In genomic region chr4:101674790-101675189, GRCm38 (mm10) we compare ENCODE assay signal across 24 mouse cellular contexts. TPM values are rescaled to one million over a fixed set of nuclear protein-coding genes. Genes with fewer than 3 reads are reported as not detected.
A peak's percentile ranks its signal among the peaks of the same experiment; 100 is the strongest.
DNase-seq lines count a peak whose midpoint lies in the region; ATAC-seq and TF ChIP-seq lines count a peak whose summit lies in the region.
"Had no signal": no experiment of that assay in that cellular context is flagged by ENCODE, and none has a peak within 500 bp of the region (broad histone marks: within the 10 kb centered on the region; RNA-seq: fewer than 3 reads in every experiment).

No protein-coding gene starts in this region.

- DNase-seq in kidney, adult 2 months: no peak
- DNase-seq in kidney, adult 9 months: no peak
- DNase-seq in liver, embryonic 14.5 days (ENCODE audit: low read depth in 3 of 3, low spot score in 3 of 3): peak in 1 of 3 experiments; percentile 23
- DNase-seq in stomach, postnatal 0 days (ENCODE audit: low spot score): peak; percentile 67
- no peak for DNase-seq in lung, postnatal 36 days
- DNase-seq in thymus, postnatal 25 days: no peak
- DNase-seq: adrenal gland, postnatal 36 days; cerebellum, adult 18-20 months; cerebellum, postnatal 14 days; forebrain, postnatal 0 days; gastrocnemius, postnatal 10 days; heart, postnatal 36 days; kidney, adult 18-20 months; kidney, postnatal 14 days; lung, adult 2 months; lung, postnatal 10 days; midbrain, embryonic 14.5 days had no signal

- TF ChIP-seq POLR2A in kidney, adult 2 months (IDR thresholded peaks at IDR 0.05; ENCODE audit: low read depth, low read length): no peak

- peak; percentile 72 for ATAC-seq in intestine, embryonic 15.5 days
- peak; percentile 62 for ATAC-seq in liver, embryonic 14.5 days (ENCODE audit: insufficient read depth)
- peak; percentile 98 for ATAC-seq in stomach, postnatal 0 days (ENCODE audit: low FRiP score, low TSS enrichment)
- ATAC-seq: forebrain, postnatal 0 days; Patski had no signal

- 39% methylated on average over 5 of the region's 5 CpGs for WGBS in kidney, adult 2 months
- WGBS in intestine, embryonic 15.5 days: 49% methylated on average over 5 of the region's 5 CpGs
- WGBS in liver, embryonic 14.5 days (ENCODE audit: insufficient replicate concordance): 40% methylated on average over 5 of the region's 5 CpGs
- 55% methylated on average over 5 of the region's 5 CpGs for WGBS in stomach, postnatal 0 days

- 0 out of 2 replicates have a peak, but pooled peaks cover 3% of the 10 kb centered on the region for H3K4me1 ChIP-seq in kidney, adult 2 months (ENCODE audit: control insufficient read depth, insufficient read depth, low read length)
- H3K4me1 ChIP-seq in intestine, embryonic 15.5 days (replicated peaks): no peaks in the 10 kb centered on the region
- no peaks in the 10 kb centered on the region; a peak in 1 of 4 replicates for H3K4me1 ChIP-seq in liver, embryonic 14.5 days (replicated peaks; ENCODE audit: control insufficient read depth in 2 of 2, insufficient read depth in 2 of 2, low read length in 1 of 2)
- H3K4me1 ChIP-seq in stomach, postnatal 0 days (replicated peaks; ENCODE audit: control insufficient read depth, insufficient read depth): no peaks in the 10 kb centered on the region
- H3K4me1 ChIP-seq: embryonic facial prominence, embryonic 10.5 days; embryonic facial prominence, embryonic 15.5 days; forebrain, embryonic 12.5 days; hindbrain, embryonic 12.5 days; limb, embryonic 12.5 days had no signal

- no peak overlapping the region for H3K4me2 ChIP-seq in intestine, embryonic 15.5 days (replicated peaks)
- H3K4me2 ChIP-seq in liver, embryonic 14.5 days (ENCODE audit: low read depth): no peak overlapping the region
- H3K4me2 ChIP-seq in stomach, postnatal 0 days (replicated peaks; ENCODE audit: low read depth): no peak overlapping the region
- H3K4me2 ChIP-seq: embryonic facial prominence, embryonic 15.5 days; forebrain, embryonic 12.5 days; hindbrain, embryonic 12.5 days; limb, embryonic 12.5 days had no signal

- H3K27ac ChIP-seq in kidney, adult 2 months (ENCODE audit: insufficient read depth, low read depth, low read length): peak overlapping the region; percentile 56; the same call in 1 of the 2 replicates
- no peak overlapping the region for H3K27ac ChIP-seq in intestine, embryonic 15.5 days
- no peak overlapping the region for H3K27ac ChIP-seq in liver, embryonic 14.5 days
- H3K27ac ChIP-seq in stomach, postnatal 0 days (replicated peaks): peak overlapping the region; percentile 50
- H3K27ac ChIP-seq: embryonic facial prominence, embryonic 10.5 days; embryonic facial prominence, embryonic 15.5 days; forebrain, embryonic 12.5 days; hindbrain, embryonic 12.5 days; limb, embryonic 12.5 days had no signal

- no peaks in the 10 kb centered on the region for H3K9me3 ChIP-seq in intestine, embryonic 15.5 days
- no peaks in the 10 kb centered on the region for H3K9me3 ChIP-seq in liver, embryonic 14.5 days (ENCODE audit: control insufficient read depth, low read length)
- H3K9me3 ChIP-seq in stomach, postnatal 0 days (ENCODE audit: control insufficient read depth, low read length): no peaks in the 10 kb centered on the region
- H3K9me3 ChIP-seq: embryonic facial prominence, embryonic 10.5 days; embryonic facial prominence, embryonic 15.5 days; forebrain, embryonic 12.5 days; hindbrain, embryonic 12.5 days; limb, embryonic 12.5 days had no signal

- no peak for TF ChIP-seq CTCF in kidney, adult 2 months (conservative IDR thresholded peaks at IDR 0.05; ENCODE audit: insufficient read depth, insufficient read length, low read depth, low read length)
- no peak for TF ChIP-seq CTCF in liver, embryonic 14.5 days (IDR thresholded peaks at IDR 0.05; ENCODE audit: low read depth)
- no peak for TF ChIP-seq CTCF in stomach, postnatal 0 days (IDR thresholded peaks at IDR 0.05; ENCODE audit: low read depth)

- TF ChIP-seq EP300 in liver, embryonic 14.5 days (IDR thresholded peaks at IDR 0.05; ENCODE audit: low read depth): no peak
- TF ChIP-seq EP300 in stomach, postnatal 0 days (optimal IDR thresholded peaks at IDR 0.05): no peak

- no peaks in the 10 kb centered on the region for H3K36me3 ChIP-seq in kidney, adult 2 months (ENCODE audit: control insufficient read depth, insufficient read depth, low read length)
- no peaks in the 10 kb centered on the region for H3K36me3 ChIP-seq in intestine, embryonic 15.5 days
- H3K36me3 ChIP-seq in liver, embryonic 14.5 days (replicated peaks; ENCODE audit: control insufficient read depth, insufficient read depth, low read depth): no peaks in the 10 kb centered on the region
- H3K36me3 ChIP-seq in stomach, postnatal 0 days (ENCODE audit: control insufficient read depth, insufficient read depth, low read length): no peaks in the 10 kb centered on the region
- H3K36me3 ChIP-seq: embryonic facial prominence, embryonic 10.5 days; embryonic facial prominence, embryonic 15.5 days; forebrain, embryonic 12.5 days; hindbrain, embryonic 12.5 days; limb, embryonic 12.5 days had no signal

- no peak overlapping the region for H3K9ac ChIP-seq in intestine, embryonic 15.5 days
- H3K9ac ChIP-seq in liver, embryonic 14.5 days (replicated peaks): no peak overlapping the region
- H3K9ac ChIP-seq in stomach, postnatal 0 days (ENCODE audit: low read length): no peak overlapping the region
- H3K9ac ChIP-seq: embryonic facial prominence, embryonic 15.5 days; forebrain, embryonic 12.5 days; forebrain, postnatal 0 days; hindbrain, embryonic 12.5 days; limb, embryonic 12.5 days had no signal

- no peak overlapping the region for H3K4me3 ChIP-seq in kidney, adult 2 months (ENCODE audit: insufficient read depth, low read depth, low read length)
- no peak overlapping the region for H3K4me3 ChIP-seq in intestine, embryonic 15.5 days (replicated peaks)
- no peak overlapping the region for H3K4me3 ChIP-seq in liver, embryonic 14.5 days (ENCODE audit: insufficient read depth in 1 of 2, low read depth in 2 of 2, low read length in 2 of 2)
- H3K4me3 ChIP-seq in stomach, postnatal 0 days (ENCODE audit: low read depth, low read length): no peak overlapping the region
- H3K4me3 ChIP-seq: embryonic facial prominence, embryonic 10.5 days; embryonic facial prominence, embryonic 15.5 days; forebrain, embryonic 12.5 days; hindbrain, embryonic 12.5 days; limb, embryonic 12.5 days had no signal

- no peaks in the 10 kb centered on the region for H3K27me3 ChIP-seq in kidney, adult 2 months (replicated peaks; ENCODE audit: control insufficient read depth, insufficient read depth, low read length)
- no peaks in the 10 kb centered on the region for H3K27me3 ChIP-seq in intestine, embryonic 15.5 days (replicated peaks)
- no peaks in the 10 kb centered on the region for H3K27me3 ChIP-seq in liver, embryonic 14.5 days (ENCODE audit: control insufficient read depth, insufficient read depth, low read length)
- H3K27me3 ChIP-seq in stomach, postnatal 0 days (ENCODE audit: control insufficient read depth, insufficient read depth, low read length): no peaks in the 10 kb centered on the region
- H3K27me3 ChIP-seq: embryonic facial prominence, embryonic 15.5 days; forebrain, embryonic 12.5 days; hindbrain, embryonic 12.5 days; limb, embryonic 12.5 days; Patski had no signal

RNA-seq across cellular contexts. Expression of gene Leprot, which starts 27.3 kb away (rescaled TPM):
- polyA plus RNA-seq in kidney, adult 2 months (2012; rRNA removed): 61.8 and 71.7 TPM in 2 replicates
- 96.3 and 97.1 TPM in 2 replicates for polyA plus RNA-seq in intestine, embryonic 15.5 days (2015; fragmentation: Nextera tagmentation; extraction: Ambion mirVana)
- polyA plus RNA-seq in liver, embryonic 14.5 days (2012; rRNA removed): 35.5 and 43.7 TPM in 2 replicates
- polyA plus RNA-seq in liver, embryonic 14.5 days (2014; fragmentation: Nextera tagmentation; extraction: Ambion mirVana): 51.1 and 55.6 TPM in 2 replicates
- 87.9 and 89.5 TPM in 2 replicates for polyA plus RNA-seq in stomach, postnatal 0 days (2015; fragmentation: Nextera tagmentation; extraction: Ambion mirVana)

RNA-seq across cellular contexts. Expression of gene Lepr, which starts 42.4 kb away (rescaled TPM):
- polyA plus RNA-seq in kidney, adult 2 months (2012; rRNA removed): 3.5 and 5.3 TPM in 2 replicates
- 1.0 and 1.3 TPM in 2 replicates for polyA plus RNA-seq in intestine, embryonic 15.5 days (2015; fragmentation: Nextera tagmentation; extraction: Ambion mirVana)
- polyA plus RNA-seq in liver, embryonic 14.5 days (2012; rRNA removed): 0.22 and 0.31 TPM in 2 replicates
- polyA plus RNA-seq in liver, embryonic 14.5 days (2014; fragmentation: Nextera tagmentation; extraction: Ambion mirVana): 0.57 and 0.97 TPM in 2 replicates
- 4.5 and 4.9 TPM in 2 replicates for polyA plus RNA-seq in stomach, postnatal 0 days (2015; fragmentation: Nextera tagmentation; extraction: Ambion mirVana)

Comparison
In these comparisons a context has a peak if more than half of its experiments do, and no peak if none do; other contexts are left out.
1. H3K27ac ChIP-seq: peak in kidney, adult 2 months (single experiment) and stomach, postnatal 0 days (single experiment); none in intestine, embryonic 15.5 days (single experiment) and liver, embryonic 14.5 days (single experiment).
2. Peak in every context shown above with its lines, with median percentiles within 50 percentile points of each other: ATAC-seq.